Mouse (Mus musculus) C2C12 (cell line): Measurements from ENCODE around the gene Tmem119.

Source experiments
- CEBPB ChIP-seq: IDR thresholded peaks from one replicate; pipeline ENCODE4 v1.6.1; 2011; ENCODE audit warnings: low read depth, mild to moderate bottlenecking, control low read depth, moderate library complexity
- CTCF ChIP-seq: IDR thresholded peaks from one replicate; pipeline ENCODE4 v1.5.1; 2011; ENCODE audit not compliant: control insufficient read depth, insufficient read depth, insufficient read length
- FOSL1 ChIP-seq: IDR thresholded peaks from one replicate; pipeline ENCODE4 v1.8.0; 2011; ENCODE audit warnings: mild to moderate bottlenecking, low read length; ENCODE audit not compliant: poor library complexity, insufficient read depth, severe bottlenecking
- MYOD1 ChIP-seq: IDR thresholded peaks from one replicate; pipeline ENCODE4 v1.6.1; 2011; ENCODE audit warnings: low read depth; ENCODE audit not compliant: control insufficient read depth, insufficient read length
- USF1 ChIP-seq: IDR thresholded peaks from one replicate; pipeline ENCODE4 v1.6.1; 2011; ENCODE audit warnings: low read depth, mild to moderate bottlenecking, control low read depth, moderate library complexity

- TF ChIP-seq CTCF = no peak
- TF ChIP-seq FOSL1 = no peak
- no peak for TF ChIP-seq MYOD1
- no peak for TF ChIP-seq CEBPB
- no peak for TF ChIP-seq USF1
Observed at GRCm38 (mm10) chr5:113842244-113842643, 41.9 kb upstream of the Tmem119 start.
